Mouse (Mus musculus): ENCODE measurements around the gene Cd200r2. TPM values are rescaled to one million over a fixed set of nuclear protein-coding genes. Genes with fewer than 3 reads are reported as not detected.

Cd200r2 gene
- polyA plus RNA-seq, 1 experiment = not detected

DNA sequence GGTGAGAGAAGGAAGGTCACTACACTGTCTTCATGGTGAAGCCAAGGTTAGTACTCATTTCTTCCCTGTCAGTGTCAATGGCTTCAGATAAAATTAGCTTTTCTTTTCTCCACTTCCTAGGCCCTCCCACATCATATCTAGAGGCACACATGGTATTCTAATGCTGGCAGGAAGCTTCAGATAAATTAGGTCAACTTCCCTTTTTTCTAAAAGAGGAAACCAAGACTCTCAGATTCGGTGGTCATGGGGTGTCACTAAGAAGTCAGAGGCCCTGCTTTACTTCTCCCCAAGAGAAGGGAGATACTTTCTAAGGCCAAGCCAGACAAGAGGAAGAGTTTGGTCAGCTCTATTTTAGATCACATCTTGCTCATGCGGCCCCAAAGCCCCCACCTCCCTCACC is 95.9 kb downstream of the Cd200r2 start:
- Histone ChIP-seq H3K4me1 (replicated peaks; ENCODE audit: control insufficient read depth, insufficient read depth, low read length) (peaks cover 13% of the 10 kb centered on the region), H3K4me3 (ENCODE audit: control insufficient read depth, insufficient read depth, low read length) (no peak overlapping the region), H3K27ac (ENCODE audit: control insufficient read depth, insufficient read depth, low read length) (no peak overlapping the region), H3K36me3 (ENCODE audit: control insufficient read depth, insufficient read depth, low read length) (no peaks in the 10 kb centered on the region), H3K27me3 (ENCODE audit: control insufficient read depth, insufficient read depth, low read length) (no peaks in the 10 kb centered on the region)
- TF ChIP-seq POLR2A (IDR thresholded peaks at IDR 0.05; ENCODE audit: control insufficient read depth, extremely low read depth, insufficient read depth, low read length, poor library complexity) (no peak), CTCF (IDR thresholded peaks at IDR 0.05; ENCODE audit: borderline replicate concordance, control insufficient read depth, extremely low read depth, insufficient read depth, low read length, poor library complexity) (no peak)
- WGBS = 10% methylated on average over 2 of the region's 2 CpGs
- no peak for DNase-seq

DNA sequence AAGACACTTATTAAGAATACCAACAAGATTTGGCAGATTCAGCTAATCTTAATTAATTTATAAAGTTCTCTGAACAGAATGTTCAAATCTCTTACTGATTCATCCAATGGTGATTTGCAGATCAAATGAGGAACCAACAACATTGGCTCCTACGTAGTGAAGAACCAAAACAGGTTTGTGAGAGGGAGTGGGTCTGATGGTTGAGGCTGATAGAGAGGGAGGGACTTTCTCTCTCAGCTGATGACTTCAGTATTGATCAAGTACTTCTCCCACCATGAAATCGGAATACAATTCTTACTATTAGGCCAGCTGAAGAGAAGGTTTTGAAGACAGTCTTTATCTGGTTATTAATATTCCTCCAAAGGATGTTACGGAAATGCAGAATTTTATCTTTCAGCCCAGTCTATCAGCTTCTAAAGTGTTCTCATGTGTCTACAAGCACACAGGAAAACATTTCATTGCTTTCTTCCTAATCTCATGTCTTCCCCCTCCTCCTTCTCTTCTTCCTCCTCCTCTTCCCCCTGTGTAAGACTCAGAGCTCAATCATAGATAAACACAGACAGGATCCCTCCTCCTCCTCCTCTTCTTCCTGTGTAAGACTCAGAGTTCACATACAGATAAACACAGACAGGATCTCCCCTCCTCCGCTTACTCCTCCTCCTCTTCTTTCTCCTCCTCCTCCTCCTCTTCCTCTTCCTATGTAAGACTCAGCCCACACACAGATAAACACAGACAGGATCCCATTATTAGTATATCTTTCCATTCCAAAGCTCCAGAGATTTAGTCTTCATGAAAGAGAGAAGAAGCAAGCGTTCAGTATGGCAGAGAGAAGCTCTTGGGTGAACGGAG is 97.9 kb downstream of the Cd200r2 start:
- no peak for TF ChIP-seq CTCF (IDR thresholded peaks at IDR 0.05; ENCODE audit: borderline replicate concordance, control insufficient read depth, extremely low read depth, insufficient read depth, low read length, poor library complexity)
- TF ChIP-seq POLR2A (IDR thresholded peaks at IDR 0.05; ENCODE audit: control insufficient read depth, extremely low read depth, insufficient read depth, low read length, poor library complexity) = no peak
- H3K4me3 ChIP-seq (ENCODE audit: control insufficient read depth, insufficient read depth, low read length) = no peak overlapping the region
- no peaks in the 10 kb centered on the region for H3K36me3 ChIP-seq (ENCODE audit: control insufficient read depth, insufficient read depth, low read length)
- no peak overlapping the region; the same call in 1 of the 2 replicates for H3K27ac ChIP-seq (ENCODE audit: control insufficient read depth, insufficient read depth, low read length)
- DNase-seq = no peak
- H3K4me1 ChIP-seq (replicated peaks; ENCODE audit: control insufficient read depth, insufficient read depth, low read length) = peaks cover 13% of the 10 kb centered on the region
- H3K27me3 ChIP-seq (ENCODE audit: control insufficient read depth, insufficient read depth, low read length) = no peaks in the 10 kb centered on the region
- 79% methylated on average over 6 of the region's 6 CpGs for WGBS

DNA sequence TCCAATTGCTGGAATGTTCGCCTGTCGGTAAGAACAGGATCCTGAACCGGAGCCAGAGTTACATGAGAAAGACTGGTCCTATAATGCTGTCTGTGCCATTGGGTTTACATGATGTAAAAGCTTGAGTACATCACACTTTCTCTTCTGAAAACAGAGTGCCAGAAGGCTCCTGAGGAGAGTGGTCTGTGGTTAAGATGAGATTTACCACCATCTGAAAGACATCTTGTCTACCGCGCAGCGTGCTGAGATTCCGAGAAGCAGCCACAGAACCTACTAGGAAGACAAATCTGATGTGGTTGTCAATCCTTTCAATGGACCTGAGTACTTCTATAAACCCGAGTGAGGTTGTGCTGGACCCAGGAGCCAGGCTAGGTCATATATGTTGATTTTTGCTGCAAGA is 98.5 kb downstream of the Cd200r2 start:
- Histone ChIP-seq H3K36me3 (ENCODE audit: control insufficient read depth, insufficient read depth, low read length) (no peaks in the 10 kb centered on the region), H3K27me3 (ENCODE audit: control insufficient read depth, insufficient read depth, low read length) (no peaks in the 10 kb centered on the region), H3K4me3 (ENCODE audit: control insufficient read depth, insufficient read depth, low read length) (no peak overlapping the region), H3K4me1 (replicated peaks; ENCODE audit: control insufficient read depth, insufficient read depth, low read length) (peaks cover 13% of the 10 kb centered on the region), H3K27ac (ENCODE audit: control insufficient read depth, insufficient read depth, low read length) (no peak overlapping the region)
- WGBS = 38% methylated on average over 8 of the region's 8 CpGs
- TF ChIP-seq CTCF (IDR thresholded peaks at IDR 0.05; ENCODE audit: borderline replicate concordance, control insufficient read depth, extremely low read depth, insufficient read depth, low read length, poor library complexity) (no peak), POLR2A (IDR thresholded peaks at IDR 0.05; ENCODE audit: control insufficient read depth, extremely low read depth, insufficient read depth, low read length, poor library complexity) (no peak)
- DNase-seq = no peak

Other genes starting within 250 kb of the Cd200r2 start
- 6.8 and 7.9 TPM in 2 replicates for gene Nepro, start 142.8 kb upstream of the Cd200r2 start, polyA plus RNA-seq (2012; rRNA removed)
- gene Gtpbp8, start 120.7 kb upstream of the Cd200r2 start, polyA plus RNA-seq (2012; rRNA removed) = 5.1 and 5.4 TPM in 2 replicates
- gene Cd200r1, start 101.4 kb upstream of the Cd200r2 start, polyA plus RNA-seq (2012; rRNA removed) = 2.4 and 3.7 TPM in 2 replicates
- gene Cd200r4, start 55.4 kb upstream of the Cd200r2 start, polyA plus RNA-seq (2012; rRNA removed) = 0.87 and 0.98 TPM in 2 replicates
- gene Cd200r3, start 76.6 kb downstream of the Cd200r2 start, polyA plus RNA-seq (2012; rRNA removed) = 0.38 TPM in 1 of 2 replicates, not detected in the other
- 5.9 and 11.6 TPM in 2 replicates for gene Ccdc80, start 226.3 kb downstream of the Cd200r2 start, polyA plus RNA-seq (2012; rRNA removed)

All from thymus, adult 2 months (tissue).